Mouse (Mus musculus): ENCODE measurements at regions not wholly inside any gene's neighbourhood (a gene's known extent, or its start where the extent isn't known, plus 50 kb on each side); places are given as distances from the start of the nearest gene placed in this dataset.

DNA sequence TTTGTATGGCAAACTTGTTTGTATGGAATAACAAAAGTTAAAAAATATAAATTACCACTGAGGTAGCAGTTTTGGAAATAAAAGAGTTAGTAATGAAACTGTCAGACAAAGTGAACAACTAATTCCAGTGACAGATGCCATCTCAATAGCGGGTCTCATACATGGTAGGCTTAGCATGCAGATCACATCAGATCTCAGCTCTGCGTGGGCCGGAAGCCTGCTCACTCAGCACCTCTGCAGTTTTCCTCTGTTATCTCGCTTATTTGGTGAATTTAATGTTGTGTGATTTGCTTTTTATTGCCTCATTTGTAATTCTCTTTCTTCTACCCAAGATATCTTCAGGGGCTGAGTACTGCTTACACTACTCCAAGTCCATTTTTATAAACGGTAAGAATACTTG, 527.9 kb downstream of the Tm4sf1 start:
- no peak for TF ChIP-seq CTCF (IDR thresholded peaks at IDR 0.05; ENCODE audit: low read depth, low read length)
- TF ChIP-seq POLR2A (IDR thresholded peaks at IDR 0.05; ENCODE audit: insufficient read depth, low read length): no peak

Measured in ES-Bruce4 (cell line).